Mouse (Mus musculus) spleen, adult 2 months (tissue): ENCODE data around the gene Ece1. TPM values are rescaled to one million over a fixed set of nuclear protein-coding genes. Genes with fewer than 3 reads are reported as not detected.

ENCODE experiments used
- DNase-seq, 2 experiments: peaks; one replicate each; pipeline versions ENCODE4 v3.0.0 to v3.0.0-alpha.2; 2012 to 2021; ENCODE audit warnings: low spot score in 2 of 2, low read depth in 1 of 2
- H3K27ac ChIP-seq: fragments of 200-500 bp; 2 replicates; pipeline ENCODE4 v1.5.1; 2012; ENCODE audit warnings: low read length, inconsistent platforms; ENCODE audit not compliant: insufficient read depth
- H3K27me3 ChIP-seq: fragments of 200-500 bp; 2 replicates; pipeline ENCODE4 v1.6.1; 2012; ENCODE audit warnings: mild to moderate bottlenecking, moderate library complexity, low read length, inconsistent platforms; ENCODE audit not compliant: control insufficient read depth, insufficient read depth
- H3K36me3 ChIP-seq: fragments of 200-500 bp; 2 replicates; pipeline ENCODE4 v1.6.1; 2012; ENCODE audit warnings: mild to moderate bottlenecking, low read length, inconsistent platforms; ENCODE audit not compliant: control insufficient read depth, insufficient read depth
- H3K4me1 ChIP-seq: fragments of 200-500 bp; 2 replicates; pipeline ENCODE4 v1.6.1; 2011; ENCODE audit warnings: inconsistent platforms; ENCODE audit not compliant: control insufficient read depth, insufficient read depth, insufficient read length
- H3K4me3 ChIP-seq: fragments of 200-500 bp; 2 replicates; pipeline ENCODE4 v1.5.1; 2011; ENCODE audit warnings: mild to moderate bottlenecking, inconsistent platforms; ENCODE audit not compliant: insufficient read depth, insufficient read length; ENCODE audit errors: extremely low read depth
- CTCF ChIP-seq: fragments of 200-500 bp; IDR thresholded peaks from 2 replicates; pipeline ENCODE4 v1.5.1; 2011; ENCODE audit warnings: mild to moderate bottlenecking, inconsistent platforms; ENCODE audit not compliant: insufficient read depth, insufficient read length, insufficient replicate concordance; ENCODE audit errors: extremely low read depth
- POLR2A ChIP-seq: fragments of 200-500 bp; IDR thresholded peaks from 2 replicates; pipeline ENCODE4 v1.6.1; 2011; ENCODE audit warnings: low read depth, low read length, inconsistent platforms
- WGBS: fragments of 180-500 bp; shearing (Covaris S2); methylation state at CpG from one replicate; pipeline ENCODE4 v1.1.7; 2018; 5-methylcytosine and 5-hydroxymethylcytosine counted together
- polyA plus RNA-seq: library from polyadenylated mRNA; depleted of rRNA; stranded (reverse); fragments of >200 nt; gene quantifications from 2 replicates; pipeline ENCODE4 v1.2.3, GENCODE M21; 2012

Gene Ece1
- polyA plus RNA-seq, 1 experiment, result 18.4 TPM

DNA sequence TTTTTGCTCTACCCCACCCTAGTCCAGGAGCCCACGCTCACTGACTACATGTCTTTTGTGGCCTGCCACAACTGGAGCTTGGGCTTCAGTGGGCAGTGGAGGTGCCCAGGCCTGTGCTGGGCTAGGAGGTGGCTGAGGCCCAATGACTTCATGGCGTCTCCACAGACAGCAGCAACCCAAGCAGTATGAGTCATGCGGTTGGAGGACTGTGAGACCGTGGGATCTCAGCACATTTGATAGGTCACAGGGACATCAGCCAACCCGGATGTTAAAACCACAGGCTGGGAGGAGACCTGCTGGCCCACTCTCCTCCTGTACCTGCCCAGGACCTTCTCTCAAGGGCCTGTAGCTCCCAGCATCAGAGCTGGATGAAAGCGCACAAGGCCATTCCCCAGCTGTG, 8.2 kb upstream of the Ece1 start:
- no peaks in the 10 kb centered on the region for H3K27me3 ChIP-seq
- 43% methylated on average over 6 of the region's 6 CpGs for WGBS
- H3K4me3 ChIP-seq, result no peak overlapping the region
- TF ChIP-seq POLR2A (no peak), CTCF (no peak)
- peaks cover 3% of the 10 kb centered on the region; the same call in 1 of the 2 replicates for H3K4me1 ChIP-seq
- no peak for DNase-seq
- H3K36me3 ChIP-seq, result no peaks in the 10 kb centered on the region
- no peak overlapping the region for H3K27ac ChIP-seq

- Histone ChIP-seq H3K4me3 (no peak overlapping the region), H3K36me3 (no peaks in the 10 kb centered on the region), H3K4me1 (peaks cover 3% of the 10 kb centered on the region; the same call in 1 of the 2 replicates), H3K27me3 (no peaks in the 10 kb centered on the region), H3K27ac (no peak overlapping the region)
- no peak for TF ChIP-seq CTCF
- no peak for TF ChIP-seq POLR2A
- 56% methylated on average over 9 of the region's 9 CpGs for WGBS
- DNase-seq, result no peak
Measured at GRCm38 (mm10) chr4:137855741-137856341, 6.2 kb upstream of the Ece1 start.

DNA sequence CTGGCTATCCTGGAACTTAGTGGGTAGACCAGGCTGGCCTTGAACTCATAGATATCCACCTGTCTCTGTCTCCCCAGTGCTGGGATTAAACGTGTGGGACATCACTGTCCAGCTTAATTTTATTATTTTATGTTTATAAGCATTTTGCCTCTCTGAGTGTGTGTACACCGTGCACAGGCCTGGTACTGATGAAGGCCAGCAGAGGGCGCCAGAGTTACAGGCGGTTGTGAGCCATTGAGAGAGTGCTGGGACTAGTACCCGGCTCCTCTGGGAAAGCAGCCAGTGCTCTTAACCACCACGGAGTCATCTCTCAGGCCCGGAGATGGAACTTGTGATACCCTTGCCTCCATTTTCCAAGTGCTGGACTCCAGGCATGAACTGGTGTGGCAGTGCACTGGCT, 4.9 kb upstream of the Ece1 start:
- 54% methylated on average over 7 of the region's 7 CpGs for WGBS

DNA sequence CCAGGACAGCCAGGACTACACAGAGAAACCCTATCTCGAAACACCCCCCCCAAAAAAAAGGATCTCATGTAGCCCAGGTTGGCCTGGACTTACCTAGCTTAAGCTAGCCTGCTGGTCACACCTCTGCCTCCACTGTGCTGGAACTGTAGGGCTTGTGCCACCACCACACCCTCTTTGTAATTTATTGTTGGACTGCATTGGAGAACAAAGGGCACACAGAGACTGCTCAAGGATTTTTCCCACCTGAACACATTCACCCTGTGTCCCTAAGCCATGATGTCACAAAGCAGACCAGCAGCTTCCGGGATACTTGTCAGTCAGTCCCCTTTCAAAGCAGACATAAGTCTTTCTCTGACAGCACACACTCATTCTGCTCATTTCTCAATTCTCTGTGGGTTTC, 3.7 kb upstream of the Ece1 start:
- Histone ChIP-seq H3K36me3 (no peaks in the 10 kb centered on the region), H3K27me3 (no peaks in the 10 kb centered on the region), H3K4me1 (peaks cover 10% of the 10 kb centered on the region; the same call in 1 of the 2 replicates), H3K27ac (no peak overlapping the region), H3K4me3 (no peak overlapping the region)
- WGBS, result 85% methylated on average over 2 of the region's 2 CpGs
- no peak for DNase-seq
- TF ChIP-seq POLR2A (no peak), CTCF (no peak)

More for the DNA sequence above, 4.9 kb upstream of the Ece1 start:
- H3K36me3 ChIP-seq, result no peaks in the 10 kb centered on the region
- TF ChIP-seq CTCF, result peak; percentile 82; the same call in 1 of the 2 replicates
- TF ChIP-seq POLR2A, result no peak
- H3K27me3 ChIP-seq, result no peaks in the 10 kb centered on the region
- DNase-seq, result peak; percentile 15 to 64
- H3K4me3 ChIP-seq, result no peak overlapping the region
- no peak overlapping the region for H3K27ac ChIP-seq
- peaks cover 3% of the 10 kb centered on the region; the same call in 1 of the 2 replicates for H3K4me1 ChIP-seq

GRCm38 (mm10) chr4:137861461-137862011, 501 bp upstream of the Ece1 start:
- peak; percentile 45 to 54 for DNase-seq
- 0% methylated on average over 17 of the region's 17 CpGs for whole genome bisulfite sequencing
- Histone ChIP-seq H3K4me3 (peak overlapping the region; percentile 77), H3K27me3 (no peaks in the 10 kb centered on the region), H3K36me3 (no peaks in the 10 kb centered on the region), H3K27ac (peak overlapping the region; percentile 75), H3K4me1 (peaks cover 13% of the 10 kb centered on the region; the same call in 1 of the 2 replicates)
- no peak for TF ChIP-seq CTCF
- TF ChIP-seq POLR2A, result no peak; the same call in 1 of the 2 replicates

DNA sequence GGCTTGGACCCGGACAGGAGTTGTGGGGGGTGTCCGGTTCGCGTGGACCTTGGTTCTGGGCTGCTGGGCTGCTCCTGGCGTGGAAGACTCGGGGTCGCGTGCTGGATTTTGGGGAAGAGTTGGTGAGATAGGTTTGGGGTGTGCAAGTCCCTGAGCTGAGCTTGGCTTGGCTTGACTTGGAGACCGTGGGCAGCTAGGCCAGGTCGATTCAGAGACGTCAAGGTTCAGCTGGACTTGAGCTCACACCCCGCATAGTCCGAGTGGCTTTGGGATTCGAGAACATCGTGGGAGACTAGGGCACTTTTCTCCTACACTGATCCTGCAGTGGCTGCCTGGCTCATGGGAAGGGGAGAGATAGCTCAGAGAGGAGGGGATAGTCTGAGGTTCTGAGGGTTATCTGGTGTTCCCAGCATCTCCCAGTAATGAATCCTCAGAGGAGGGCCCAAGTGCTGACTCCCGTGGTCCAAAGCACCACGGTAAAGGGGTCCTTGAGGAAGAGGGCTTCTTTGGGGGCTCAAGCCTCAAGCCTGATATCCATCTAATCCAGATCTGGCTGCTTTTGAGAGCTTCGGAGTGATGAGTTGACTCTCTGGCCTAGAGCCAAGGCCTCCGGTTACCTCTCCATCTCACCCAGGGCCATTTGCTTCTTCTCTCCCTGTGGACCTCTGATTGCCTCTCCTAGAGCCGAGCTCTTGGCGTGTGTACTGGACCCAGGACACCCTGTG, 641 bp downstream of the Ece1 start:
- H3K27ac ChIP-seq, result no peak overlapping the region

GRCm38 (mm10) chr4:137864031-137864430, 2.0 kb downstream of the Ece1 start:
- no peak overlapping the region for H3K27ac ChIP-seq
- no peak for DNase-seq
- TF ChIP-seq CTCF (no peak), POLR2A (no peak)
- WGBS, result 90% methylated on average over 4 of the region's 4 CpGs
- no peaks in the 10 kb centered on the region for H3K27me3 ChIP-seq
- no peaks in the 10 kb centered on the region for H3K36me3 ChIP-seq
- H3K4me1 ChIP-seq, result peaks cover 14% of the 10 kb centered on the region; the same call in 1 of the 2 replicates
- H3K4me3 ChIP-seq, result no peak overlapping the region

More for the DNA sequence above, 641 bp downstream of the Ece1 start:
- TF ChIP-seq POLR2A (no peak), CTCF (no peak)
- DNase-seq, result no peak
- no peaks in the 10 kb centered on the region for H3K27me3 ChIP-seq
- 23% methylated on average over 21 of the region's 21 CpGs for WGBS
- peak overlapping the region; percentile 85 for H3K4me3 ChIP-seq
- H3K4me1 ChIP-seq, result peaks cover 14% of the 10 kb centered on the region; the same call in 1 of the 2 replicates
- H3K36me3 ChIP-seq, result no peaks in the 10 kb centered on the region
